Mouse (Mus musculus) mouse trophoblast stem cell (cell line): ENCODE data around the gene Tff2.

Source experiments
- in situ Hi-C, 2 experiments: fragments of 300-500 bp; cut with MseI, MboI; formaldehyde crosslinking; loops; 2 replicates in 1 of 2; 3 replicates in 1 of 2; pipeline ENCODE4 v1.15.1; 2025

Tff2 gene

GRCm38 (mm10) chr17:31144040-31145037, at the start of gene Tff2:
Gene Tff2, minus strand, starts transcription at chr17:31144282.
- in situ Hi-C loops = loop anchor here in 1 of 2 experiments (25.0 kb wide), 1 partner anchor 93 kb away; no protein-coding TSS in a partner anchor

- in situ Hi-C loops = no loop called here
Observed at GRCm38 (mm10) chr17:31193360-31193759, 49.3 kb upstream of the Tff2 start.

- in situ Hi-C loops = no loop called here
Observed at GRCm38 (mm10) chr17:31192663-31193062, 48.6 kb upstream of the Tff2 start.

GRCm38 (mm10) chr17:31191825-31192224, 47.7 kb upstream of the Tff2 start:
- in situ Hi-C loops = no loop called here

GRCm38 (mm10) chr17:31187370-31187769, 43.3 kb upstream of the Tff2 start:
- in situ Hi-C loops = loop anchor here (10.0 kb wide), 2 partner anchors 53 to 173 kb away; no protein-coding TSS in a partner anchor

- in situ Hi-C loops = loop anchor here (10.0 kb wide), 2 partner anchors 50 to 170 kb away; no protein-coding TSS in a partner anchor
Observed at GRCm38 (mm10) chr17:31184269-31184990, 40.3 kb upstream of the Tff2 start.

- in situ Hi-C loops = loop anchor here (10.0 kb wide), 2 partner anchors 49 to 169 kb away; no protein-coding TSS in a partner anchor
Observed at GRCm38 (mm10) chr17:31183180-31183974, 39.3 kb upstream of the Tff2 start.

- in situ Hi-C loops = loop anchor here (10.0 kb wide), 2 partner anchors 47 to 167 kb away; no protein-coding TSS in a partner anchor
Observed at GRCm38 (mm10) chr17:31181490-31181889, 37.4 kb upstream of the Tff2 start.

- in situ Hi-C loops = no loop called here
Observed at GRCm38 (mm10) chr17:31176321-31176720, 32.2 kb upstream of the Tff2 start.

- in situ Hi-C loops = no loop called here
Observed at GRCm38 (mm10) chr17:31169796-31170195, 25.7 kb upstream of the Tff2 start.

- in situ Hi-C loops = no loop called here
Observed at GRCm38 (mm10) chr17:31165127-31165526, 21.0 kb upstream of the Tff2 start, which contains the start of gene Tff1. Gene Tff1, minus strand, starts transcription at chr17:31165277.

GRCm38 (mm10) chr17:31163821-31164220, 19.7 kb upstream of the Tff2 start:
- in situ Hi-C loops = no loop called here

- in situ Hi-C loops = no loop called here
Observed at GRCm38 (mm10) chr17:31162607-31163006, 18.5 kb upstream of the Tff2 start.

- in situ Hi-C loops = no loop called here
Observed at GRCm38 (mm10) chr17:31160291-31160690, 16.2 kb upstream of the Tff2 start.

- in situ Hi-C loops = no loop called here
Observed at GRCm38 (mm10) chr17:31157921-31158320, 13.8 kb upstream of the Tff2 start.

GRCm38 (mm10) chr17:31153785-31154184, 9.7 kb upstream of the Tff2 start:
- in situ Hi-C loops = no loop called here

- in situ Hi-C loops = no loop called here
Observed at GRCm38 (mm10) chr17:31152966-31153499, 9.0 kb upstream of the Tff2 start.

GRCm38 (mm10) chr17:31152512-31152911, 8.4 kb upstream of the Tff2 start:
- in situ Hi-C loops = no loop called here

- in situ Hi-C loops = loop anchor here in 1 of 2 experiments (25.0 kb wide), 1 partner anchor 91 kb away; no protein-coding TSS in a partner anchor
Observed at GRCm38 (mm10) chr17:31145998-31146397, 1.9 kb upstream of the Tff2 start.

- in situ Hi-C loops = loop anchor here in 1 of 2 experiments (25.0 kb wide), 1 partner anchor 95 kb away; no protein-coding TSS in a partner anchor
Observed at GRCm38 (mm10) chr17:31142116-31142515, 2.0 kb downstream of the Tff2 start.

GRCm38 (mm10) chr17:31138398-31138797, 5.7 kb downstream of the Tff2 start:
- in situ Hi-C loops = loop anchor here (10.0 to 25.0 kb wide), 2 partner anchors 46 to 99 kb away; no protein-coding TSS in a partner anchor
